11 mouse cellular contexts compared by ENCODE assay signal in genomic region chr4:41759206-41759605, GRCm38 (mm10). TPM values are rescaled to one million over a fixed set of nuclear protein-coding genes. Genes with fewer than 3 reads are reported as not detected.
DNase-seq lines count a peak whose midpoint lies in the region; ATAC-seq and TF ChIP-seq lines count a peak whose summit lies in the region.
"Had no signal": no experiment of that assay in that cellular context is flagged by ENCODE, and none has a peak within 500 bp of the region (broad histone marks: within the 10 kb centered on the region; RNA-seq: fewer than 3 reads in every experiment).

No protein-coding gene starts in this region.

- H3K9ac ChIP-seq in hindbrain, postnatal 0 days (replicated peaks; ENCODE audit: low read length) = no peak overlapping the region
- H3K9ac ChIP-seq in hindbrain, embryonic 14.5 days = no peak overlapping the region
- no peak overlapping the region for H3K9ac ChIP-seq in liver, embryonic 11.5 days (ENCODE audit: low read depth, low read length)

- no peaks in the 10 kb centered on the region for H3K27me3 ChIP-seq in hindbrain, postnatal 0 days (ENCODE audit: insufficient read depth, low read length)
- H3K27me3 ChIP-seq in hindbrain, embryonic 14.5 days (ENCODE audit: control insufficient read depth, insufficient read depth, low read length) = no peaks in the 10 kb centered on the region
- H3K27me3 ChIP-seq in liver, embryonic 11.5 days (replicated peaks; ENCODE audit: control insufficient read depth, insufficient read depth, low read length) = no peaks in the 10 kb centered on the region
- H3K27me3 ChIP-seq: megakaryocyte, embryonic 14.5 days; Patski had no signal

- H3K4me2 ChIP-seq in hindbrain, postnatal 0 days (ENCODE audit: low read depth, low read length) = no peak overlapping the region
- H3K4me2 ChIP-seq in hindbrain, embryonic 14.5 days (replicated peaks) = no peak overlapping the region
- H3K4me2 ChIP-seq in liver, embryonic 11.5 days = 0 out of 2 replicates have a peak overlapping the region, but pooled peaks have one; percentile 77

- no peak overlapping the region for H3K4me3 ChIP-seq in hindbrain, postnatal 0 days (ENCODE audit: low read length)
- H3K4me3 ChIP-seq in hindbrain, embryonic 14.5 days (replicated peaks; ENCODE audit: low read length) = no peak overlapping the region
- H3K4me3 ChIP-seq in liver, embryonic 11.5 days (ENCODE audit: low read depth, low read length) = no peak overlapping the region
- H3K4me3 ChIP-seq: erythroblast, embryonic 14.5 days; megakaryocyte, embryonic 14.5 days had no signal

- peak; percentile 43 for DNase-seq in hindbrain, postnatal 0 days (ENCODE audit: low spot score)
- DNase-seq in hindbrain, embryonic 14.5 days (ENCODE audit: low spot score) = no peak
- DNase-seq in adrenal gland, postnatal 25 days = peak; percentile 39
- peak; percentile 53 to 65 for DNase-seq in heart, postnatal 10 days
- DNase-seq in liver, embryonic 11.5 days (ENCODE audit: low spot score) = no peak
- DNase-seq in gastrocnemius, postnatal 14 days = no peak
- no peak for DNase-seq in embryo, embryonic 11 days

- H3K36me3 ChIP-seq in hindbrain, postnatal 0 days (ENCODE audit: insufficient read depth, low read length) = no peaks in the 10 kb centered on the region
- H3K36me3 ChIP-seq in hindbrain, embryonic 14.5 days (replicated peaks; ENCODE audit: control insufficient read depth, insufficient read depth) = peaks cover 4% of the 10 kb centered on the region
- H3K36me3 ChIP-seq in liver, embryonic 11.5 days (ENCODE audit: control insufficient read depth, insufficient read depth, low read length) = peaks cover 6% of the 10 kb centered on the region; the same call in 1 of the 2 replicates

- intact Hi-C loops in heart, postnatal 10 days (cut with DNase I) = no loop called here
- intact Hi-C loops in gastrocnemius, postnatal 14 days (cut with DNase I; ENCODE audit: low total_unique reads) = no loop called here

- peak overlapping the region; percentile 63 for H3K27ac ChIP-seq in hindbrain, postnatal 0 days
- H3K27ac ChIP-seq in hindbrain, embryonic 14.5 days = no peak overlapping the region
- H3K27ac ChIP-seq in liver, embryonic 11.5 days (ENCODE audit: low read depth, low read length) = peak overlapping the region; percentile 77; the same call in 1 of the 2 replicates

- peaks cover 21% of the 10 kb centered on the region for H3K4me1 ChIP-seq in hindbrain, postnatal 0 days (ENCODE audit: insufficient read depth, low read length)
- H3K4me1 ChIP-seq in hindbrain, embryonic 14.5 days (replicated peaks; ENCODE audit: control insufficient read depth, insufficient read depth, low read length) = peaks cover 32% of the 10 kb centered on the region
- H3K4me1 ChIP-seq in liver, embryonic 11.5 days (replicated peaks; ENCODE audit: control insufficient read depth, insufficient read depth, low read length) = peaks cover 37% of the 10 kb centered on the region

- WGBS in hindbrain, postnatal 0 days = 67% methylated on average over 9 of the region's 9 CpGs
- 89% methylated on average over 9 of the region's 9 CpGs for whole genome bisulfite sequencing in hindbrain, embryonic 14.5 days
- 86% methylated on average over 9 of the region's 9 CpGs for WGBS in liver, embryonic 11.5 days

- H3K9me3 ChIP-seq in hindbrain, postnatal 0 days (ENCODE audit: low read length) = no peaks in the 10 kb centered on the region
- no peaks in the 10 kb centered on the region for H3K9me3 ChIP-seq in hindbrain, embryonic 14.5 days (ENCODE audit: control insufficient read depth, low read length)
- no peaks in the 10 kb centered on the region for H3K9me3 ChIP-seq in liver, embryonic 11.5 days (ENCODE audit: control insufficient read depth, low read length)
- H3K9me3 ChIP-seq: megakaryocyte, embryonic 14.5 days had no signal

- no peak for ATAC-seq in hindbrain, postnatal 0 days
- ATAC-seq in hindbrain, embryonic 14.5 days (ENCODE audit: low FRiP score) = no peak
- ATAC-seq in liver, embryonic 11.5 days (replicated peaks; ENCODE audit: low FRiP score) = no peak
- ATAC-seq in granulocyte monocyte progenitor cell, adult 5-6 weeks (replicated peaks; ENCODE audit: poor library complexity, severe bottlenecking) = no peak
- ATAC-seq: Patski had no signal

- TF ChIP-seq CTCF in hindbrain, postnatal 0 days (IDR thresholded peaks at IDR 0.05; ENCODE audit: low read depth) = no peak

RNA-seq across cellular contexts. Expression of gene Sigmar1, which starts 3.2 kb away (rescaled TPM):
- 95.9 and 108 TPM in 2 replicates for total RNA-seq in hindbrain, postnatal 0 days (2014; rRNA removed)
- 61.3 and 61.9 TPM in 2 replicates for polyA plus RNA-seq in hindbrain, postnatal 0 days (2015; fragmentation: Nextera tagmentation; extraction: Ambion mirVana)
- polyA plus RNA-seq in hindbrain, embryonic 14.5 days (2014; fragmentation: Nextera tagmentation; extraction: Ambion mirVana) = 77.5 and 84.5 TPM in 2 replicates
- total RNA-seq in adrenal gland, postnatal 25 days (2021) = 84.5 and 86.8 TPM in 2 replicates
- total RNA-seq in heart, postnatal 10 days (2021) = 10 to 100 TPM; 23.8 to 28.6 TPM
- polyA plus RNA-seq in liver, embryonic 11.5 days (2014; fragmentation: Nextera tagmentation; extraction: Ambion mirVana) = 87.5 and 90.5 TPM in 2 replicates
- 46.7 and 68.6 TPM in 2 replicates for total RNA-seq in granulocyte monocyte progenitor cell, adult 5-6 weeks (2014; fragmentation: Nextera tagmentation)
- 32.9 and 59.9 TPM in 2 replicates for total RNA-seq in granulocyte monocyte progenitor cell, adult 5-6 weeks (2017)
- total RNA-seq in gastrocnemius, postnatal 14 days (2021) = 10 to 100 TPM; 12.0 to 15.6 TPM

RNA-seq across cellular contexts. Expression of gene Galt, which starts 4.2 kb away (rescaled TPM):
- total RNA-seq in hindbrain, postnatal 0 days (2014; rRNA removed) = 77.6 and 87.8 TPM in 2 replicates
- polyA plus RNA-seq in hindbrain, postnatal 0 days (2015; fragmentation: Nextera tagmentation; extraction: Ambion mirVana) = 55.5 and 55.9 TPM in 2 replicates
- polyA plus RNA-seq in hindbrain, embryonic 14.5 days (2014; fragmentation: Nextera tagmentation; extraction: Ambion mirVana) = 46.2 and 47.2 TPM in 2 replicates
- total RNA-seq in adrenal gland, postnatal 25 days (2021) = 40.8 and 47.6 TPM in 2 replicates
- 10 to 100 TPM; 57.7 to 66.1 TPM for total RNA-seq in heart, postnatal 10 days (2021)
- polyA plus RNA-seq in liver, embryonic 11.5 days (2014; fragmentation: Nextera tagmentation; extraction: Ambion mirVana) = 40.7 and 45.8 TPM in 2 replicates
- 26.7 and 27.2 TPM in 2 replicates for total RNA-seq in granulocyte monocyte progenitor cell, adult 5-6 weeks (2014; fragmentation: Nextera tagmentation)
- 33.0 and 39.2 TPM in 2 replicates for total RNA-seq in granulocyte monocyte progenitor cell, adult 5-6 weeks (2017)
- 10 to 100 TPM; 26.5 to 27.0 TPM for total RNA-seq in gastrocnemius, postnatal 14 days (2021)

RNA-seq across cellular contexts. Expression of gene Ccl27a, which starts 14.8 kb away (rescaled TPM):
- 148 and 223 TPM in 2 replicates for total RNA-seq in hindbrain, postnatal 0 days (2014; rRNA removed)
- polyA plus RNA-seq in hindbrain, postnatal 0 days (2015; fragmentation: Nextera tagmentation; extraction: Ambion mirVana) = 289 and 292 TPM in 2 replicates
- polyA plus RNA-seq in hindbrain, embryonic 14.5 days (2014; fragmentation: Nextera tagmentation; extraction: Ambion mirVana) = 238 and 269 TPM in 2 replicates
- total RNA-seq in adrenal gland, postnatal 25 days (2021) = 32.6 and 46.2 TPM in 2 replicates
- 10 to 100 TPM; 23.1 to 24.3 TPM for total RNA-seq in heart, postnatal 10 days (2021)
- 14.4 TPM in 2 replicates for polyA plus RNA-seq in liver, embryonic 11.5 days (2014; fragmentation: Nextera tagmentation; extraction: Ambion mirVana)
- 25.1 and 25.6 TPM in 2 replicates for total RNA-seq in granulocyte monocyte progenitor cell, adult 5-6 weeks (2014; fragmentation: Nextera tagmentation)
- total RNA-seq in granulocyte monocyte progenitor cell, adult 5-6 weeks (2017) = 5.4 and 10.3 TPM in 2 replicates
- 10 to 100 TPM; 27.3 to 31.4 TPM for total RNA-seq in gastrocnemius, postnatal 14 days (2021)

RNA-seq across cellular contexts. Expression of gene Arid3c, which starts 28.3 kb away (rescaled TPM):
- 0.22 and 2.1 TPM in 2 replicates for total RNA-seq in hindbrain, postnatal 0 days (2014; rRNA removed)
- 0.68 and 0.99 TPM in 2 replicates for polyA plus RNA-seq in hindbrain, postnatal 0 days (2015; fragmentation: Nextera tagmentation; extraction: Ambion mirVana)
- polyA plus RNA-seq in hindbrain, embryonic 14.5 days (2014; fragmentation: Nextera tagmentation; extraction: Ambion mirVana) = 1.0 and 1.5 TPM in 2 replicates
- total RNA-seq in adrenal gland, postnatal 25 days (2021) = not detected in 2 replicates
- total RNA-seq in heart, postnatal 10 days (2021) = not detected
- not detected in 2 replicates for polyA plus RNA-seq in liver, embryonic 11.5 days (2014; fragmentation: Nextera tagmentation; extraction: Ambion mirVana)
- total RNA-seq in granulocyte monocyte progenitor cell, adult 5-6 weeks (2014; fragmentation: Nextera tagmentation) = not detected in 2 replicates
- not detected in 2 replicates for total RNA-seq in granulocyte monocyte progenitor cell, adult 5-6 weeks (2017)
- not detected for total RNA-seq in gastrocnemius, postnatal 14 days (2021)
- polyA plus RNA-seq: erythroblast, embryonic 14.5 days had no signal

RNA-seq across cellular contexts. Expression of gene Dctn3, which starts 36.2 kb away (rescaled TPM):
- total RNA-seq in hindbrain, postnatal 0 days (2014; rRNA removed) = 145 and 147 TPM in 2 replicates
- 306 and 316 TPM in 2 replicates for polyA plus RNA-seq in hindbrain, postnatal 0 days (2015; fragmentation: Nextera tagmentation; extraction: Ambion mirVana)
- 271 and 274 TPM in 2 replicates for polyA plus RNA-seq in hindbrain, embryonic 14.5 days (2014; fragmentation: Nextera tagmentation; extraction: Ambion mirVana)
- total RNA-seq in adrenal gland, postnatal 25 days (2021) = 108 and 120 TPM in 2 replicates
- 10 to 100 TPM; 85.9 to 92.3 TPM for total RNA-seq in heart, postnatal 10 days (2021)
- 107 and 118 TPM in 2 replicates for polyA plus RNA-seq in liver, embryonic 11.5 days (2014; fragmentation: Nextera tagmentation; extraction: Ambion mirVana)
- 56.6 and 61.4 TPM in 2 replicates for total RNA-seq in granulocyte monocyte progenitor cell, adult 5-6 weeks (2014; fragmentation: Nextera tagmentation)
- total RNA-seq in granulocyte monocyte progenitor cell, adult 5-6 weeks (2017) = 45.6 and 72.8 TPM in 2 replicates
- total RNA-seq in gastrocnemius, postnatal 14 days (2021) = 10 to 100 TPM; 39.6 to 44.8 TPM

Comparison
In these comparisons a context has a peak if more than half of its experiments do, and no peak if none do; other contexts are left out.
1. DNase-seq: peak in hindbrain, postnatal 0 days (single experiment), adrenal gland, postnatal 25 days (single experiment) and heart, postnatal 10 days (2 of 2); none in hindbrain, embryonic 14.5 days (single experiment), liver, embryonic 11.5 days (single experiment), gastrocnemius, postnatal 14 days (single experiment) and embryo, embryonic 11 days (single experiment).